Mouse (Mus musculus): ENCODE measurements at regions not wholly inside any gene's neighbourhood (a gene's known extent, or its start where the extent isn't known, plus 50 kb on each side); places are given as distances from the start of the nearest gene placed in this dataset.
"Not testable (repeated sequence)": the region's sequence is repeated elsewhere in the genome, so short reads cannot be mapped to it uniquely, and the experiment has no call there.

DNA sequence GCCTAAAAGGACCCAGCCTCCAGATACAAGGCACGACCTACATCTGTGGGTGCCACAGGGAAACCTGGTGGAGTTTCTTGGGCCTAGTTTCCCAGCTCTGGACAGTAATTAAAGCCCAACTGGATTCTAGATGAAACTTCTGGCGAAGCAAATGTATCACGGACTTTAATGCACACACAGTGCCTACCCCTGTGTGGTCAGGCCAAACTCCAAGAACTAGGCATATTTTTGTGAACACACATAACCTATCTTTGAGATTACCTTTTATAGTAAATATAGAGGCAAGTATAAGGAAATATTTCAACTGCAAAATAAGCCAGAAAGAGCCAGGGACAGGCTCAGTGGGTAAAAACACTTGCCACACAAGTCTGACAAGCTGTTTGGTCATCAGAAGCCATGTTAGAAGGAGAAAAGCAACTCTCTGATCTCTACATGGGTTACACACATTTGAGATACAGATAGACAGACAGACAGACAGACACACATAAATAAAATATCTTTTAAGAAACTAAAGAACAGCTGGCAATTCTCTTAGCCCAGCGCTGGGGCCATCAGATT, 63.7 kb upstream of the Cpm start:
- no peak overlapping the region for H3K4me2 ChIP-seq (ENCODE audit: low read depth, low read length)
- no peak for ATAC-seq
- H3K4me3 ChIP-seq (ENCODE audit: low read depth, low read length), result no peak overlapping the region
- no peak for DNase-seq
- TF ChIP-seq CTCF (IDR thresholded peaks at IDR 0.05; ENCODE audit: low read depth) (no peak), EP300 (IDR thresholded peaks at IDR 0.05; ENCODE audit: low read depth) (no peak)
- no peaks in the 10 kb centered on the region for H3K36me3 ChIP-seq (replicated peaks; ENCODE audit: insufficient read depth, low read length)
- no peaks in the 10 kb centered on the region for H3K27me3 ChIP-seq (ENCODE audit: insufficient read depth, low read length)
- peaks cover 3% of the 10 kb centered on the region; the same call in 1 of the 2 replicates for H3K9me3 ChIP-seq (ENCODE audit: low read length)
- 71% methylated on average over 4 of the region's 4 CpGs for WGBS (ENCODE audit: insufficient replicate concordance)
- H3K9ac ChIP-seq (replicated peaks), result no peak overlapping the region
- no peak overlapping the region for H3K27ac ChIP-seq (ENCODE audit: low read depth)
- H3K4me1 ChIP-seq (ENCODE audit: insufficient read depth), result peaks cover 8% of the 10 kb centered on the region; the same call in 1 of the 2 replicates

DNA sequence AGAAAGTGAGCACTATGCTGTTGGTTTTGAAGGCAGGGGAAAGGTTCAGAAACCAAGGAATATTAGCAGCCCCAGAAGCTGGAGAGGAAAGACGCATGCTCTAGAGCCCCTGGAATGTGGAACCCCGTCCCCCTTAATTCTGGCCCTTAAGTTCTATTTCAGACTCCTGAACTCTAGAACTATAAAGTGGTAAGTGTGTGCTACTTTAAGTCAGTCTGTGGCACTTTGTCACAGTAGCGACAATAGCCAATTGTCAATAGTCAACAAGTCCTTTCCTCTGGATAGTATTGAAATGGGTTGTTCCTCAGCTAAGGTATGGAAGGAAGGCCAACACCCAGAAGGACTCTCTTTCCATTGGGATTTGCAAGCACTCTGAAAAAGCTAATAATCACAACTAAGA, 64.2 kb upstream of the Cpm start:
- no peak for ATAC-seq
- 84% methylated on average over 3 of the region's 3 CpGs for WGBS (ENCODE audit: insufficient replicate concordance)
- DNase-seq, result no peak
- Histone ChIP-seq H3K36me3 (replicated peaks; ENCODE audit: insufficient read depth, low read length) (no peaks in the 10 kb centered on the region), H3K9me3 (ENCODE audit: low read length) (peaks cover 3% of the 10 kb centered on the region; the same call in 1 of the 2 replicates), H3K4me2 (ENCODE audit: low read depth, low read length) (no peak overlapping the region), H3K27me3 (ENCODE audit: insufficient read depth, low read length) (no peaks in the 10 kb centered on the region), H3K27ac (ENCODE audit: low read depth) (no peak overlapping the region), H3K4me3 (ENCODE audit: low read depth, low read length) (no peak overlapping the region), H3K4me1 (ENCODE audit: insufficient read depth) (peaks cover 8% of the 10 kb centered on the region; the same call in 1 of the 2 replicates), H3K9ac (replicated peaks) (no peak overlapping the region)
- no peak for TF ChIP-seq EP300 (IDR thresholded peaks at IDR 0.05; ENCODE audit: low read depth)
- TF ChIP-seq CTCF (IDR thresholded peaks at IDR 0.05; ENCODE audit: low read depth), result no peak

GRCm38 (mm10) chr10:117564118-117565040, 64.9 kb upstream of the Cpm start:
- Histone ChIP-seq H3K27me3 (ENCODE audit: insufficient read depth, low read length) (no peaks in the 10 kb centered on the region), H3K4me2 (ENCODE audit: low read depth, low read length) (no peak overlapping the region), H3K9ac (replicated peaks) (no peak overlapping the region), H3K4me3 (ENCODE audit: low read depth, low read length) (no peak overlapping the region), H3K36me3 (replicated peaks; ENCODE audit: insufficient read depth, low read length) (no peaks in the 10 kb centered on the region), H3K4me1 (ENCODE audit: insufficient read depth) (peaks cover 8% of the 10 kb centered on the region; the same call in 1 of the 2 replicates), H3K9me3 (ENCODE audit: low read length) (peaks cover 3% of the 10 kb centered on the region; the same call in 1 of the 2 replicates), H3K27ac (ENCODE audit: low read depth) (no peak overlapping the region)
- WGBS (ENCODE audit: insufficient replicate concordance), result 44% methylated on average over 12 of the region's 12 CpGs
- ATAC-seq (no peak), DNase-seq (no peak)
- TF ChIP-seq EP300 (IDR thresholded peaks at IDR 0.05; ENCODE audit: low read depth), result no peak
- no peak for TF ChIP-seq CTCF (IDR thresholded peaks at IDR 0.05; ENCODE audit: low read depth)

- peaks cover 8% of the 10 kb centered on the region; the same call in 1 of the 2 replicates for H3K4me1 ChIP-seq (ENCODE audit: insufficient read depth)
- no peaks in the 10 kb centered on the region for H3K36me3 ChIP-seq (replicated peaks; ENCODE audit: insufficient read depth, low read length)
- no peak overlapping the region for H3K4me3 ChIP-seq (ENCODE audit: low read depth, low read length)
- no peak for TF ChIP-seq EP300 (IDR thresholded peaks at IDR 0.05; ENCODE audit: low read depth)
- no peak for TF ChIP-seq CTCF (IDR thresholded peaks at IDR 0.05; ENCODE audit: low read depth)
- no peak overlapping the region for H3K4me2 ChIP-seq (ENCODE audit: low read depth, low read length)
- WGBS (ENCODE audit: insufficient replicate concordance), result 59% methylated on average over 8 of the region's 8 CpGs
- ATAC-seq (no peak), DNase-seq (no peak)
- H3K9me3 ChIP-seq (ENCODE audit: low read length), result peaks cover 3% of the 10 kb centered on the region; the same call in 1 of the 2 replicates
- no peaks in the 10 kb centered on the region for H3K27me3 ChIP-seq (ENCODE audit: insufficient read depth, low read length)
- no peak overlapping the region for H3K27ac ChIP-seq (ENCODE audit: low read depth)
- no peak overlapping the region for H3K9ac ChIP-seq (replicated peaks)
Measured at GRCm38 (mm10) chr10:117563429-117564117, 65.7 kb upstream of the Cpm start.

GRCm38 (mm10) chr10:117562850-117563248, 66.5 kb upstream of the Cpm start:
- not testable (repeated sequence) for DNase-seq; H3K9me3 ChIP-seq (ENCODE audit: low read length); ATAC-seq; H3K4me1 ChIP-seq (ENCODE audit: insufficient read depth); H3K4me2 ChIP-seq (ENCODE audit: low read depth, low read length); H3K27ac ChIP-seq (ENCODE audit: low read depth); H3K27me3 ChIP-seq (ENCODE audit: insufficient read depth, low read length); H3K9ac ChIP-seq (replicated peaks); H3K4me3 ChIP-seq (ENCODE audit: low read depth, low read length); H3K36me3 ChIP-seq (replicated peaks; ENCODE audit: insufficient read depth, low read length)
- WGBS (ENCODE audit: insufficient replicate concordance), result 72% methylated on average over 3 of the region's 3 CpGs
